Mouse (Mus musculus) forebrain, embryonic 15.5 days (tissue): ENCODE data around the gene Tent4b. TPM values are rescaled to one million over a fixed set of nuclear protein-coding genes. Genes with fewer than 3 reads are reported as not detected.

Experiments
- ATAC-seq: fragments of 200-750 bp; cut with Nextera tagmentation; replicated peaks from 2 replicates; pipeline ENCODE4 v1.8.0; 2017; ENCODE audit warnings: mild to moderate bottlenecking, moderate TSS enrichment, moderate library complexity
- H3K27ac ChIP-seq: fragments of 300-500 bp; sonication (generic); replicated peaks from 2 replicates; pipeline ENCODE4 v1.5.1; 2015; ENCODE audit warnings: mild to moderate bottlenecking, inconsistent platforms
- H3K27me3 ChIP-seq: fragments of 300-500 bp; sonication (generic); 2 replicates; pipeline ENCODE4 v1.6.1; 2015; ENCODE audit warnings: inconsistent platforms
- H3K36me3 ChIP-seq: fragments of 300-500 bp; sonication (generic); 2 replicates; pipeline ENCODE4 v1.6.1; 2015; ENCODE audit warnings: mild to moderate bottlenecking, inconsistent platforms
- H3K4me1 ChIP-seq: fragments of 300-500 bp; sonication (generic); 2 replicates; pipeline ENCODE4 v1.6.1; 2015; ENCODE audit warnings: inconsistent platforms
- H3K4me2 ChIP-seq: fragments of 300-500 bp; sonication (generic); replicated peaks from 2 replicates; pipeline ENCODE4 v1.6.1; 2015; ENCODE audit warnings: mild to moderate bottlenecking, inconsistent platforms
- H3K4me3 ChIP-seq: fragments of 300-500 bp; sonication (generic); 2 replicates; pipeline ENCODE4 v1.5.1; 2015; ENCODE audit warnings: mild to moderate bottlenecking, inconsistent platforms
- H3K9ac ChIP-seq: fragments of 300-500 bp; sonication (generic); replicated peaks from 2 replicates; pipeline ENCODE4 v1.6.1; 2015; ENCODE audit warnings: mild to moderate bottlenecking, inconsistent platforms
- H3K9me3 ChIP-seq: fragments of 300-500 bp; sonication (generic); 2 replicates; pipeline ENCODE4 v1.6.1; 2016; ENCODE audit warnings: inconsistent platforms
- WGBS: fragments of 180-500 bp; shearing (Covaris S2); methylation state at CpG from one replicate; pipeline ENCODE4 v1.1.7; 2015; ENCODE audit warnings: mixed read lengths; 5-methylcytosine and 5-hydroxymethylcytosine counted together
- polyA plus RNA-seq: library from polyadenylated mRNA; unstranded; fragments of >200 nt; fragmentation: Nextera tagmentation; extraction: Ambion mirVana; gene quantifications from 2 replicates; pipeline ENCODE4 v1.2.1, GENCODE M21; 2015

Tent4b gene
- polyA plus RNA-seq, 1 experiment from 2014 or later = 10.2 TPM

GRCm38 (mm10) chr8:88269107-88269875 is 70.3 kb downstream of the Tent4b start:
- Histone ChIP-seq H3K27me3 (0 out of 2 replicates have a peak, but pooled peaks cover 4% of the 10 kb centered on the region), H3K4me3 (no peak overlapping the region), H3K27ac (no peak overlapping the region), H3K4me2 (no peak overlapping the region), H3K9ac (no peak overlapping the region), H3K36me3 (no peaks in the 10 kb centered on the region), H3K4me1 (peaks cover 10% of the 10 kb centered on the region), H3K9me3 (no peaks in the 10 kb centered on the region)
- no peak for ATAC-seq
- WGBS = 63% methylated on average over 7 of the region's 7 CpGs

GRCm38 (mm10) chr8:88270086-88270485 is 71.1 kb downstream of the Tent4b start:
- Histone ChIP-seq H3K4me1 (peaks cover 10% of the 10 kb centered on the region), H3K4me2 (no peak overlapping the region), H3K4me3 (no peak overlapping the region), H3K9ac (no peak overlapping the region), H3K36me3 (no peaks in the 10 kb centered on the region), H3K9me3 (no peaks in the 10 kb centered on the region), H3K27ac (no peak overlapping the region), H3K27me3 (0 out of 2 replicates have a peak, but pooled peaks cover 4% of the 10 kb centered on the region)
- 87% methylated on average over 3 of the region's 3 CpGs for WGBS
- no peak for ATAC-seq

GRCm38 (mm10) chr8:88272231-88273050 is 73.4 kb downstream of the Tent4b start, which contains the start of gene Adcy7:
TSS of gene Adcy7 (plus strand) at chr8:88272403.
- no peak within 1 kb of the TSS for H3K27ac ChIP-seq
- ATAC-seq = peak; percentile 41; the same call in 1 of the 2 replicates
- H3K4me1 ChIP-seq = peaks cover 12% of the 10 kb centered on the region
- H3K9me3 ChIP-seq = no peaks in the 10 kb centered on the region
- H3K36me3 ChIP-seq = no peaks in the 10 kb centered on the region
- H3K27me3 ChIP-seq = 0 out of 2 replicates have a peak, but pooled peaks cover 4% of the 10 kb centered on the region
- WGBS = 3% methylated on average over 62 of the region's 64 CpGs
- H3K4me2 ChIP-seq = peak within 1 kb of the TSS; percentile 91
- peak within 1 kb of the TSS; percentile 48 for H3K9ac ChIP-seq
- H3K4me3 ChIP-seq = peak within 1 kb of the TSS; percentile 43

- 68% methylated on average over 7 of the region's 7 CpGs for WGBS
- no peaks in the 10 kb centered on the region for H3K9me3 ChIP-seq
- no peak for ATAC-seq
- H3K36me3 ChIP-seq = no peaks in the 10 kb centered on the region
- 0 out of 2 replicates have a peak, but pooled peaks cover 2% of the 10 kb centered on the region for H3K27me3 ChIP-seq
- H3K4me3 ChIP-seq = peak overlapping the region; percentile 43
- H3K4me1 ChIP-seq = peaks cover 12% of the 10 kb centered on the region
- H3K4me2 ChIP-seq = no peak overlapping the region
- no peak overlapping the region for H3K27ac ChIP-seq
- no peak overlapping the region for H3K9ac ChIP-seq
Observed at GRCm38 (mm10) chr8:88273051-88273430, 74.0 kb downstream of the Tent4b start.

- no peaks in the 10 kb centered on the region for H3K27me3 ChIP-seq
- H3K9me3 ChIP-seq = no peaks in the 10 kb centered on the region
- no peak for ATAC-seq
- whole genome bisulfite sequencing = 94% methylated on average over 5 of the region's 5 CpGs
- no peak overlapping the region for H3K9ac ChIP-seq
- H3K4me1 ChIP-seq = peaks cover 12% of the 10 kb centered on the region
- no peak overlapping the region for H3K4me2 ChIP-seq
- no peaks in the 10 kb centered on the region for H3K36me3 ChIP-seq
- H3K4me3 ChIP-seq = no peak overlapping the region
- no peak overlapping the region for H3K27ac ChIP-seq
Observed at GRCm38 (mm10) chr8:88274090-88274489, 75.1 kb downstream of the Tent4b start.

- ATAC-seq = no peak
- 63% methylated on average over 5 of the region's 5 CpGs for WGBS
Observed at GRCm38 (mm10) chr8:88279220-88279619, 80.2 kb downstream of the Tent4b start.

GRCm38 (mm10) chr8:88279670-88280069 is 80.7 kb downstream of the Tent4b start:
- no peaks in the 10 kb centered on the region for H3K9me3 ChIP-seq
- no peaks in the 10 kb centered on the region for H3K36me3 ChIP-seq
- no peaks in the 10 kb centered on the region for H3K27me3 ChIP-seq
- H3K4me3 ChIP-seq = no peak overlapping the region
- no peak overlapping the region for H3K9ac ChIP-seq
- no peak for ATAC-seq
- 0 out of 2 replicates have a peak, but pooled peaks cover 2% of the 10 kb centered on the region for H3K4me1 ChIP-seq
- no peak overlapping the region for H3K27ac ChIP-seq
- H3K4me2 ChIP-seq = no peak overlapping the region
- 92% methylated on average over 6 of the region's 6 CpGs for WGBS

More at GRCm38 (mm10) chr8:88279220-88279619, 80.2 kb downstream of the Tent4b start:
- Histone ChIP-seq H3K27me3 (no peaks in the 10 kb centered on the region), H3K36me3 (no peaks in the 10 kb centered on the region), H3K4me1 (0 out of 2 replicates have a peak, but pooled peaks cover 2% of the 10 kb centered on the region), H3K4me2 (no peak overlapping the region), H3K9ac (no peak overlapping the region), H3K9me3 (no peaks in the 10 kb centered on the region), H3K27ac (no peak overlapping the region), H3K4me3 (no peak overlapping the region)

- Histone ChIP-seq H3K9me3 (no peaks in the 10 kb centered on the region), H3K36me3 (no peaks in the 10 kb centered on the region), H3K4me1 (0 out of 2 replicates have a peak, but pooled peaks cover under 1% of the 10 kb centered on the region), H3K4me3 (no peak overlapping the region), H3K4me2 (no peak overlapping the region), H3K9ac (no peak overlapping the region), H3K27ac (no peak overlapping the region), H3K27me3 (no peaks in the 10 kb centered on the region)
- ATAC-seq = no peak
- 65% methylated on average over 7 of the region's 7 CpGs for WGBS
Observed at GRCm38 (mm10) chr8:88280904-88281303, 81.9 kb downstream of the Tent4b start.

GRCm38 (mm10) chr8:88282684-88283083 is 83.7 kb downstream of the Tent4b start:
- no peak overlapping the region for H3K9ac ChIP-seq
- no peak overlapping the region for H3K4me2 ChIP-seq
- ATAC-seq = no peak
- H3K9me3 ChIP-seq = no peaks in the 10 kb centered on the region
- H3K36me3 ChIP-seq = no peaks in the 10 kb centered on the region
- H3K4me3 ChIP-seq = no peak overlapping the region
- H3K4me1 ChIP-seq = no peaks in the 10 kb centered on the region
- H3K27me3 ChIP-seq = no peaks in the 10 kb centered on the region
- 65% methylated on average over 8 of the region's 8 CpGs for WGBS
- H3K27ac ChIP-seq = no peak overlapping the region

- Histone ChIP-seq H3K9me3 (no peaks in the 10 kb centered on the region), H3K4me3 (no peak overlapping the region), H3K36me3 (no peaks in the 10 kb centered on the region), H3K27ac (no peak overlapping the region), H3K4me2 (no peak overlapping the region), H3K4me1 (no peaks in the 10 kb centered on the region), H3K27me3 (no peaks in the 10 kb centered on the region), H3K9ac (no peak overlapping the region)
- no peak for ATAC-seq
- WGBS = 86% methylated on average over 13 of the region's 13 CpGs
Observed at GRCm38 (mm10) chr8:88283243-88284115, 84.5 kb downstream of the Tent4b start.

GRCm38 (mm10) chr8:88284738-88285137 is 85.7 kb downstream of the Tent4b start:
- no peak overlapping the region for H3K27ac ChIP-seq
- WGBS = 66% methylated on average over 7 of the region's 7 CpGs

More at GRCm38 (mm10) chr8:88284738-88285137, 85.7 kb downstream of the Tent4b start:
- ATAC-seq = no peak
- Histone ChIP-seq H3K36me3 (no peaks in the 10 kb centered on the region), H3K9me3 (no peaks in the 10 kb centered on the region), H3K27me3 (no peaks in the 10 kb centered on the region), H3K9ac (no peak overlapping the region), H3K4me2 (no peak overlapping the region), H3K4me3 (no peak overlapping the region), H3K4me1 (no peaks in the 10 kb centered on the region)
